Mouse (Mus musculus) brain, embryonic 14.5 days (tissue): ENCODE results near the gene Dhrs7c. TPM values are rescaled to one million over a fixed set of nuclear protein-coding genes. Genes with fewer than 3 reads are reported as not detected.
A peak's percentile ranks its signal among the peaks of the same experiment; 100 is the strongest.

Experiments
- DNase-seq: peaks from one replicate; pipeline ENCODE4 v3.0.0-alpha.2; 2011; ENCODE audit warnings: low read depth
- CTCF ChIP-seq: fragments of 200-500 bp; IDR thresholded peaks from 2 replicates; pipeline ENCODE4 v1.5.1; 2012; ENCODE audit warnings: inconsistent platforms, mild to moderate bottlenecking, moderate library complexity, borderline replicate concordance; ENCODE audit not compliant: insufficient read depth, insufficient read length; ENCODE audit errors: extremely low read depth
- POLR2A ChIP-seq: fragments of 200-500 bp; IDR thresholded peaks from 2 replicates; pipeline ENCODE4 v1.6.1; 2012; ENCODE audit warnings: mild to moderate bottlenecking, inconsistent platforms, borderline replicate concordance; ENCODE audit not compliant: poor library complexity, insufficient read depth, insufficient read length, severe bottlenecking; ENCODE audit errors: extremely low read depth
- polyA plus RNA-seq: library from polyadenylated mRNA; depleted of rRNA; stranded (reverse); fragments of >200 nt; gene quantifications from 2 replicates; pipeline ENCODE4 v1.2.3, GENCODE M21; 2012; rRNA removed

Gene Dhrs7c
- polyA plus RNA-seq, 1 experiment, result not detected

DNA sequence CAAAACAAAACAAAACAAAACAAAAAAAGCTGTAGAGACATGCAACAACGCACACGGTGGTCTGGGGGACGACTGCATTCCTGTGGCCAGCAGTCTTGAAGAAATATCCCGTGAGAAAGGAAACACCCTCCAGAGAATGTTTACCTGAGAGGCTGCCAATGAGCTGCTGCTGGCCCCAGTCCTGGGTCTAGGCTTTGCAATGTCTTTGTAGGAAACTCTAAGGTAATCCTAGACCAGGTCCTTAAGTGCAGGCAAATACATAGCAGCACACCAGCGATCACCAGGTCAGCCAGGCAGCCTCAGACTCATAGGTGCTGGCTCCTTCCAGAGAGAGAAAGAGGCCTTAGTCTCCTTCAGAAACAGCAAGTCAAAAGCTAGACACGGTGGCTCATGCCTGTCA lies 56.0 kb downstream of the Dhrs7c start:
- no peak for DNase-seq
- TF ChIP-seq POLR2A (no peak), CTCF (no peak)

GRCm38 (mm10) chr11:67855035-67855434 lies 57.0 kb downstream of the Dhrs7c start:
- DNase-seq, result peak; percentile 6
- TF ChIP-seq POLR2A (no peak), CTCF (peak; percentile 64; the same call in 1 of the 2 replicates)

- DNase-seq, result no peak
- TF ChIP-seq CTCF (no peak), POLR2A (no peak)
These were observed 60.5 kb downstream of the Dhrs7c start for GRCm38 (mm10) chr11:67858518-67858917.

DNA sequence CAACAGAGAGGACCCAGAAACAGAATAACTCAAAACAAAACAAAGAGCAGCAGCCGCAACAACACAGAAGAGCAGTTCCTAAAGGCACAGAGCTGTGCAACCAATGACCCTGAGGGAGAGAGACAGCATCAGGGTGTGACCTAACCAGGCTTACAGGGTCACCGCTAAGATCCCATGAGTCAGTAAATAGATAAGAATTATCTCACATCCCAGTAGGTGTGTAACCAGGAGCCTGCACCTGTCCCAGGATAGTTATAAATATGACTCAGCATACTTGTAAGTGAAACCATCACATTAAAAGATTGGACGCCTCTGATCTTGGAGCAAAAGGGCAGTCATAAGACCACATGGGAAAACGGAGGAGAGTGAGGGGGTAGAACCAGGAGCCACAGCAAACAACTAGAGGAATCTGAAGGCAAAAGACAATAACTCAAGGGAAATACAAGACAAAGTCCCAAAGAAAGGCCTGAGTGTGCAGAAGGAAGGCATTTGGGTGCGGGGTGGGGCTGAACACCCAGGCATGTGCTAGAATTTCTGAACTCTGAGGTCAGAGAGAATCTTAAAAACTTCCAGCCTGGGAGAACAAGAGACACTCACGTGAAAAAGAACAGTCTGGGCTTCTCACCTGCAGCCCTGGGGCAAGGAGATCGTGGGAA lies 62.9 kb downstream of the Dhrs7c start:
- DNase-seq, result no peak
- TF ChIP-seq CTCF (no peak), POLR2A (no peak)

DNA sequence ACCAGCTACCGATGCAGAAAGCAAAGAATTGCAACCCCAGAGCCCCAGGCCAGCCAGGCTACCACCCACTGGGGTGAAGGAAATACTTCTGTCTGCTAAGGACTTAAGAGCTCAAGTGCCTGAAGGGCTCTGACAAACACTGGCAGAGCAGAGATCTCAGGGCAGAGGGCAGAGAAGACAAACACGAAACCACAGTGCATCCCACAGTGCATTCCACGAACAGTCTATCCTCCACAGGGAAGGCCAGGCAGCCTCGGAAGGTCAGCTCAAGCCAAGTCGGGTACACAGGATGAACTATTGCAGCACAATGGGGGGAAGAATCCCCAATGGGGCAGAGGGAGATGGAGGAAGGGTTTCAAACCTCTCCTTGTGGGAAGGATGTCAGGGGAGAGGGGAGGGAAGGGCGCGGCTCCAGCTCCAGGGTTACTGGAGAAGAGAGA lies 63.4 kb downstream of the Dhrs7c start:
- DNase-seq, result peak; percentile 7
- TF ChIP-seq POLR2A, result no peak
- TF ChIP-seq CTCF, result no peak

DNA sequence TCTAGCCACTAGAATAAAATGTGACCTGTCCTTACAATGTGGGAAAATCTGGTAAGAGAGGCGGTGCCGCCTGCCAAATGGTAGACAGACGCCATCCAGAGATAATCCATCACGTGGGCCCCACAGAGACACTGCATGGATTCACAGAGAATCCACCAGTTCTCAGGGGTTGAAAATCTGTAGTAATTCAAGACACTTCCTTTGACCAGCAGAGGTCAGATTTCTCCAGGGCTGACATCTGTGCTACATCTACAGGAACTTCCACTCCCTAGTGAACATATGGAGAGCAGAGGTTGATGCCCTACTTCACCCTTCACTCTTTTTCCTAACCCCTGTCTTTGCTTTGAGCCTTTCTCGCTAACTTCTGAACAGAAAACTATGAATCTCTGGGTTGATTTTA lies 67.1 kb downstream of the Dhrs7c start:
- DNase-seq, result no peak
- TF ChIP-seq POLR2A (no peak), CTCF (no peak)

Other genes with a start within 250 kb of the Dhrs7c start
- 0.21 and 0.28 TPM in 2 replicates for gene Rcvrn, start 102.9 kb upstream of the Dhrs7c start, polyA plus RNA-seq
- gene Glp2r, start 27.0 kb upstream of the Dhrs7c start, polyA plus RNA-seq, result 0.04 and 0.05 TPM in 2 replicates
- not detected in 2 replicates for gene Gsg1l2, start 23.6 kb upstream of the Dhrs7c start, polyA plus RNA-seq
- 1.4 and 1.6 TPM in 2 replicates for gene Usp43, start 124.0 kb downstream of the Dhrs7c start, polyA plus RNA-seq
- gene Cfap52, start 167.5 kb downstream of the Dhrs7c start, polyA plus RNA-seq, result 2.3 and 3.2 TPM in 2 replicates
- gene Stx8, start 168.0 kb downstream of the Dhrs7c start, polyA plus RNA-seq, result 20.6 and 23.4 TPM in 2 replicates